Mouse (Mus musculus) B cell, adult 67 days (primary cell): Measurements from ENCODE around the gene Gm6526. TPM values are rescaled to one million over a fixed set of nuclear protein-coding genes. Genes with fewer than 3 reads are reported as not detected.

Experiments used
- total RNA-seq, 2 experiments: library from RNA; stranded (reverse); gene quantifications; 4 replicates each; pipeline ENCODE4 v1.2.4; 2023

Gm6526 gene
- not detected for total RNA-seq

GRCm38 (mm10) chr14:43747566-43747965 is at the start of gene Gm6526:
Gene Gm6526 (plus strand): TSS chr14:43747866.

GRCm38 (mm10) chr14:43727385-43727784 is 20.3 kb upstream of the Gm6526 start, which contains the start of gene Gm16506:
Gene Gm16506 (minus strand): TSS chr14:43727485.

GRCm38 (mm10) chr14:43784645-43785044 is 37.0 kb downstream of the Gm6526 start, which contains the start of gene Gm8180:
Gene Gm8180 (minus strand): TSS chr14:43784745.

Other genes starting within 250 kb of the Gm6526 start
- gene Gm5799, start 204.3 kb upstream of the Gm6526 start, total RNA-seq = not detected
- gene Gm17654, start 168.7 kb upstream of the Gm6526 start, total RNA-seq = not detected
- gene Gm10375, start 139.9 kb upstream of the Gm6526 start, total RNA-seq = not detected
- gene Gm8165, start 70.7 kb upstream of the Gm6526 start, total RNA-seq = not detected
- 1 to 10 TPM in 1 of 2 experiments, not detected in 1; 2.4 TPM for gene Gm7324, start 50.0 kb upstream of the Gm6526 start, total RNA-seq
- gene Gm16506, start 20.4 kb upstream of the Gm6526 start, total RNA-seq = not detected
- gene Gm8180, start 36.9 kb downstream of the Gm6526 start, total RNA-seq = not detected
- not detected for gene Ear1, start 127.7 kb downstream of the Gm6526 start, total RNA-seq
- gene Ear10, start 175.7 kb downstream of the Gm6526 start, total RNA-seq = not detected
- not detected for gene Gm8113, start 177.5 kb downstream of the Gm6526 start, total RNA-seq
- gene Ang5, start 209.2 kb downstream of the Gm6526 start, total RNA-seq = not detected